Mouse (Mus musculus) thymus, adult 2 months (tissue): ENCODE measurements around the gene Mxd4.

Experiments used
- CTCF ChIP-seq: fragments of 200-500 bp; IDR thresholded peaks from 2 replicates; pipeline ENCODE4 v1.5.1; 2012; ENCODE audit warnings: mild to moderate bottlenecking, control low read depth, low read length, moderate library complexity, borderline replicate concordance; ENCODE audit not compliant: control insufficient read depth, poor library complexity, insufficient read depth; ENCODE audit errors: extremely low read depth
- POLR2A ChIP-seq: fragments of 200-500 bp; IDR thresholded peaks from 2 replicates; pipeline ENCODE4 v1.6.1; 2012; ENCODE audit warnings: mild to moderate bottlenecking, low read length, control low read depth, moderate library complexity; ENCODE audit not compliant: control insufficient read depth, poor library complexity, insufficient read depth; ENCODE audit errors: extremely low read depth

- TF ChIP-seq CTCF = no peak
- TF ChIP-seq POLR2A = no peak
Measured at GRCm38 (mm10) chr5:34202006-34202405, 14.5 kb upstream of the Mxd4 start.
